Mouse (Mus musculus): ENCODE results near the gene Mfsd4a. TPM values are rescaled to one million over a fixed set of nuclear protein-coding genes. Genes with fewer than 3 reads are reported as not detected.

The Mfsd4a gene
- total RNA-seq, 4 experiments from 2014 or later, result 29.5 to 40.9 (median 32.2) TPM

- DNase-seq, result no peak
These were observed 80.4 kb downstream of the Mfsd4a start for GRCm38 (mm10) chr1:131987432-131987831.

- no peak for DNase-seq
These were observed 84.1 kb downstream of the Mfsd4a start for GRCm38 (mm10) chr1:131983806-131984205.

GRCm38 (mm10) chr1:131982907-131983306 is 85.0 kb downstream of the Mfsd4a start:
- DNase-seq, result peak; percentile 46

- DNase-seq, result peak; percentile 70
These were observed 86.4 kb downstream of the Mfsd4a start for GRCm38 (mm10) chr1:131981378-131982013.

GRCm38 (mm10) chr1:131980471-131980870 is 87.4 kb downstream of the Mfsd4a start:
- peak; percentile 77 for DNase-seq

- DNase-seq, result no peak
These were observed 91.0 kb downstream of the Mfsd4a start for GRCm38 (mm10) chr1:131976886-131977285.

GRCm38 (mm10) chr1:131973991-131974390 is 93.9 kb downstream of the Mfsd4a start:
- no peak for DNase-seq

Other genes starting within 250 kb of the Mfsd4a start
- 10 to 100 TPM; 49.1 to 57.2 (median 53.0) TPM for gene Slc41a1, start 240.6 kb downstream of the Mfsd4a start, total RNA-seq (2022)
- 10 to 100 TPM; 15.0 to 28.6 (median 22.0) TPM for gene Rab29, start 200.8 kb downstream of the Mfsd4a start, total RNA-seq (2022)
- 100 to 1,000 TPM; 134 to 174 (median 151) TPM for gene Nucks1, start 157.5 kb downstream of the Mfsd4a start, total RNA-seq (2022)
- gene Slc45a3, start 105.1 kb downstream of the Mfsd4a start, total RNA-seq (2022), result 10 to 100 TPM; 18.4 to 53.4 (median 36.3) TPM
- 100 to 1,000 TPM in 3 of 4 experiments, 10 to 100 TPM in 1; 91.7 to 118 (median 106) TPM for gene Elk4, start 60.5 kb downstream of the Mfsd4a start, total RNA-seq (2022)
- 10 to 100 TPM; 18.0 to 43.3 (median 25.4) TPM for gene Cdk18, start 71.6 kb upstream of the Mfsd4a start, total RNA-seq (2022)
- gene Lemd1, start 123.4 kb upstream of the Mfsd4a start, total RNA-seq (2022), result under 1 TPM in 3 of 4 experiments, not detected in 1; 0.31 to 0.46 (median 0.46) TPM
- under 1 TPM; 0.10 to 0.17 (median 0.14) TPM for gene AC124108.1, start 123.4 kb upstream of the Mfsd4a start, total RNA-seq (2022)
- not detected for gene Gm10188, start 161.7 kb upstream of the Mfsd4a start, total RNA-seq (2022)
- 100 to 1,000 TPM; 161 to 353 (median 258) TPM for gene Klhdc8a, start 230.6 kb upstream of the Mfsd4a start, total RNA-seq (2022)
- gene Nuak2, start 248.1 kb upstream of the Mfsd4a start, total RNA-seq (2022), result 10 to 100 TPM in 1 of 4 experiments, 1 to 10 TPM in 3; 3.8 to 11.9 (median 5.2) TPM

All from adrenal gland, adult 8-10 months (tissue).